Mouse (Mus musculus) brain, adult 2 months (tissue): Measurements from ENCODE around the gene S1pr5.
A peak's percentile ranks its signal among the peaks of the same experiment; 100 is the strongest.
"Not testable (repeated sequence)": the region's sequence is repeated elsewhere in the genome, so short reads cannot be mapped to it uniquely, and the experiment has no call there.

ENCODE experiments used
- DNase-seq: peaks from one replicate; pipeline ENCODE4 v3.0.0; 2011; ENCODE audit warnings: low read depth, low spot score

The S1pr5 gene

DNA sequence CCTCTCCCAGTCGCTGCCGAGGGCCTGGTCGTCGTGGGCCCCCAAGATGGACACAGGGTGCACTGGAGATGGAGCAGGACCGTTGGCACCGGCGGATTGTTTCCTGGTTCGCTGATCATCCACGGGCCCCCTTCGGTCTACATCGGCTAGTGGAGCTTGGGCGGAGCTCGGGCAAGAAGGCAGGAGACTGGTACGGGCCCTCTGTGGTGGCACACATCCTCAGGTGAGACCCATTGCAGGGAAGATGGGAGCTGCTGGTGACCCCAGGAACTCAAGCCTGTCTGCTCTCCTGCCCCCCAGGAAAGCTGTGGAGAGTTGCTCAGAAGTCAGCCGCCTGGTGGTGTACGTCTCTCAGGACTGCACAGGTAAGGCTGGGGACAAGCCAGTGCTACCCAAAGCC, 20.1 kb upstream of the S1pr5 start:
- DNase-seq, result no peak

GRCm38 (mm10) chr9:21266889-21267288, 18.6 kb upstream of the S1pr5 start:
- no peak for DNase-seq

GRCm38 (mm10) chr9:21265611-21266010, 17.4 kb upstream of the S1pr5 start:
- DNase-seq, result no peak

DNA sequence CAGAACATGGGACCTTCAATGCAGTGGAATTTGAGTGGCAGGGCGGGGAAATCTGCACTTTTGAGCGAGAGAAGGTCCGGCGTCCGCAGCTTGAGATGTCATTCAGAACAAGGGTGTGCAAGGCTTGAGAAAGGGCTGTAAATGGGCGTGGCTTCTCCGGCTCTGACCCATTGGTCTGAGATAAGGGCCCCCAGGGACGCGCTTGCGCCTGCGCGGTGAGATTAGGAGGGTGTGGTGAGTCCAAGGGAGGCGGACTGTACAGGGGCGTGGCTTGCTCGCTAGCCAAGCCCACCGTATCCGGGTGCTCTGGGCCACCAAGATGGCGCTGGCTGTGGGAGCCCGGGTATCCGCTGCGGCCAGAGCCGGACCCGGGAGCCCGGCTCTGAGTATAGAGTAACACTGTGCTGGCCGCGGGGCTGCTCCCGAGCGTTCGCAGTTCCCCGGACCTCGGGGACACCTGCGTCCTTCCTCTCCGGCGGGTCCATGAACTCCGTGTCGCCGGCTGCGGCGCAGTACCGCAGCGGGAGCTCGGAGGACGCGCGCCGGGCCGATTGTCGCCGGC, 16.8 kb upstream of the S1pr5 start, which contains the start of gene Atg4d:
TSS of gene Atg4d (plus strand) at position 294 of the 562 bp plus-strand sequence.
- DNase-seq, result peak; percentile 100

GRCm38 (mm10) chr9:21264272-21264999, 16.2 kb upstream of the S1pr5 start:
- DNase-seq, result no peak

- DNase-seq, result no peak
Measured at GRCm38 (mm10) chr9:21261831-21262230, 13.6 kb upstream of the S1pr5 start.

GRCm38 (mm10) chr9:21260491-21261040, 12.3 kb upstream of the S1pr5 start:
- DNase-seq, result no peak

DNA sequence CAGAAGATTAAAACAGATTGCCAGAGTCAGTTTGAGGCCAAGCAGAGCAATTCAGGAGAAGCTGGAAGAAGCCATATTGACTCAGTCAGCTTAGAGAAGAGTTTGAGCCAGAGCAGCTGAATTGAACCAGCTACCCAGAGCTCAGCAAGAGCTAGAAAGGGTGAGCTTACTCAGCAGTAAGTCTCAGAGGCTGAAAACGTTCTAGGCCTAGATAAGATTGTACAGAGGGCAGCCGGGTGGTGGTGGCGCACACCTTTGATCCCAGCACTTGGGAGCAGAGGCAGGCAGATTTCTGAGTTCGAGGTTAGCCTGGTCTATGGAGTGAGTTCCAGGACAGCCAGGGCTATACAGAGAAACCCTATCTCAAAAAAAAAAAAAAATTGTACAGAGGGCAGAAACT, 8.1 kb upstream of the S1pr5 start:
- DNase-seq, result not testable (repeated sequence)

DNA sequence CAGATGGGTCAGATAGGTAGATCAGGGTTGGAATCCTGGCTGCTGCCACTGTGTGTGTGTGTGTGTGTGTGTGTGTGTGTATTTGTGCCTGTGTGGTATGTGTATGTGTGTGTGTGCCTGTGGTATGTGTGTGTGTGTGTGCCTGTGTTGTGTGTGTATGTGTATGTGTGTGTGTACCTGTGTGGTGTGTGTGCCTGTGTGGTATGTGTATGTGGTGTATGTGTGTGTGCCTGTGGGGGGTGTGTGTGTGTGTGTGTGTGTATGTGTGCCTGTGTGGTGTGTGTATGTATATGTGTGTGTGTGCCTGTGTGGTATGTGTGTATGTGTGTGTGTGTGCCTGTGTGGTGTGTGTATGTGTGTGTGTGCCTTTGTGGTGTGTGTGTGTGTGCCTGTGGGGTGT, 6.4 kb upstream of the S1pr5 start:
- DNase-seq, result no peak

DNA sequence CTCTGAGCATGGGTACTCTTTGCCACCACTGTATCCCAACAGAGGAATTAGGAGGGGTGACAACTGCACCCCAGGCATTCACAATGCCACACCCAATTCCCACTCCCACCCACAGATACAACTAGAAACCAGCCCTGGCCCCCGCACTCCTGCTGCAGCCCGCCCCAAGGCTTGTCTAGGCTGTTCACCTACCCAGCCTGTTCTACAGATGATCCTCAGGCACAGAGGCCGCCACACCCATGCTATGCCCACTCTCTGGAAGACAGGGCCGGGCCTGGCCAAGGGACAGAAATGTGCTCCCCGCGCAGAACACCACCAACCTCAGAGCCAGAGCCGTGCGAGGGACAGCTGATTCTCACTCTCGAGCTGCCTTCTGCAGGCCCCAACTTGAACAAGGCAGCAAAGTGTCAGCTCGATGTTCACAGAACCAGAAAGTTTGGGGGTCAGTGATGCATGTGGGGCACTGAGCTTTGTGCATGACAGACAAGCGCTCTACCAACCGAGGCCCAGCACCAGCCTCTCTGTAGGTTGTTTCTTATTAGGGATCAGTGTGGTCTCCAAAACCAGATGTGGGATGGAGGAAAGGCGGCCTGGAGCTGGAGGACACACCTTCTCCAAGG, 3.0 kb upstream of the S1pr5 start:
- DNase-seq, result no peak

DNA sequence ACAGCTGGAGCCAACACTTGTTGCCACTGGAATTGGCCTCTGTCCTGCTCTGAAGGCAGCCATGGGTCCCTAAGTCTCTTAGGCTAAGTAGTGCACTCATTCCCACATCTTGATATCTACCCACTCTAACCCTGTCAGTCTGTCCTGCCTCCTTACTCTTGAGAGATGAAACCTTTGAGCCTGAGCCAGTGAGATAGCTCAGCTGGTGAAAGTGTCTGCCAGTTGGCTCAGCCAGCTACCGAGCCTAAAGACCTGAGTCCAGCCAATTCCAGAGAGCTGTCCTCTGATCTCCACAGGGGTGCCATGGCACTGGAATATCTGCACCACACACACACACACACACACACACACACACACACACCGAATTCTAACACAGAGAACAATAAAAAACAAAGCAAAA, 2.3 kb upstream of the S1pr5 start:
- DNase-seq, result no peak

GRCm38 (mm10) chr9:21249629-21250508, 1.6 kb upstream of the S1pr5 start:
- DNase-seq, result no peak

DNA sequence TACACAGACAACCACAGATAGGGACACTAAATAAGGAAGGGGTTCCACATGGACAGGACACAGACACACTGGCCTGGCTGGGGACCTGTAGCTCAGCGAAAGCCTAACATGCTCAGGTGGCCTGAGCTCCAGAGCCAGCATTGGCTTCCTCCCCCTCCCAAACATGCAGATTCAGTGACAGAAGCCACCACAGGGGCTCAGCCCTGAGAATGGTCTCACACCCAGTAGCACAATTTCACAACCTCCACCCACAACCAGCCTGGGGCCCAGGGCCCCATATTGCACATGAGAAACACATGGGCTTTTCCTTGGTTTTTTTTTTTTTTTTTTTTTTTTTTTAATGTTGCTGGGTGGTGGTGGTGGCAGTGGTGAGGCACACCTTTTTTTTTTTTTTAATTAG, 1.9 kb downstream of the S1pr5 start:
- no peak for DNase-seq

DNA sequence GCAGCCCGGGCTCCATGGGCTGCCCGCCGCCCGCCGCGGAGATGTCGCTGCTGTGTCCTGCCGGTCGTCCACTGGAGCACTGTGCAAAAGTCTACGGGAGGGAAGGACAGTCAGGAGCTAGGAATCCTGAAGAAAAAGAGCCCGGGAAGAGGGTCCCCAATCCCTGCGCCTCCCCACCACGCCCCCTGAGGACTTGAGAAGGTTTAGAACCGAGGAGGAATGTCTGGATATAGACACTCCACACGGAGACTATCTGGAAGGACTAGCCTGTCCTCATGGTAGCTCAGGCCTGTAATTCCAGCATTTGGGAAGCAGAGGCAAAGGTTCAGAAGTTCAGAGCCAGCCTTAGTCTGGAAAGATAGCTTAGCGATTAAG, 3.1 kb downstream of the S1pr5 start:
- DNase-seq, result no peak

GRCm38 (mm10) chr9:21244428-21245112, 3.7 kb downstream of the S1pr5 start:
- DNase-seq, result peak; percentile 87

DNA sequence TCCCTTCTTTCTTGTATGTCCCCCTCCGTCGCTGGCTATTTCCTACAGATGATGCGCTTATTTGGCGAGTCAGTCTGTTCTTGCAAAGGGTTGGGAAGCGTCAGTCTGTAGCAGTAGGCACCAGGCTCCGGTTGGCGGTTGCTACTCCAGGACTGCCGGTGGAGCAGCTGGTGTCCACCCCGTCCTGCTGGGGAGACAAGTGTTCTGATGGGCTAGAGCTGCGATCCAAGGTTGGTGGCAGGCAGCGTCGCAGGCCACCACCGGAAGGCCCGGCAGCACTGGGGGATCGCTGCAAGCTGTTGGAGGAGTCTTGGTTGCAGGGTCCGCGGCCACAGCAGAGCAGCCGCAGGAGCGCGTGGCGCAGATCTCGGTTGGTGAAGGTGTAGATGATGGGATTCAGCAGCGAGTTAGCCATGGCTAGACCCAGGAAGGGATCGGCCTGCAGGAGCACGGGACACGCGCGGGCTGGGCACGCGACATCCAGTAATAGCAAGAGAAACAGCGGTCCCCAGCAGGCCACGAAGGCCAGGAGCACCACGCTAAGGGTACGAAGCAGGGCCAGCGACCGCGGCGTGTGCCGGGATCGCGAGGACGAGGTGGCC, 4.3 kb downstream of the S1pr5 start:
- DNase-seq, result peak; percentile 95

GRCm38 (mm10) chr9:21241343-21241742, 6.9 kb downstream of the S1pr5 start:
- DNase-seq, result peak; percentile 97

DNA sequence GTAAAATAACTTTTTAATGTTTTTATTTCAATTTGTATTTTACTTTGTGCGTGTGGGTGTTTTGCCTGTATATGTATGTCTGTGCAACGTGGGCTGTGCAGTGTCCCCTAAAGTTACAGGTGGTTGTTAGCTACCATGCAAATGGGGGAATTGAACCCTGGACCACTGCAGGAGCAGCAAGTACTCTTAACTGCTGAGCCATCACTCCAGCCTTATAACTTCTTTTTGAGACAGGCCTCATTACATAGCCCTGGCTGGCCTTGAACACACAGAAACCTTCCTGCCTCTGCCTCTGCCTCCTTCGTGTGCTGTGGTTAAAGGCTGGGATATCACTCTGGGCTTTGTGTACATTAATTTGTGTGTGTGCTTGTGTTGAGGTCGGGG, 8.8 kb downstream of the S1pr5 start:
- DNase-seq, result no peak

- DNase-seq, result peak; percentile 84
Measured at GRCm38 (mm10) chr9:21238733-21239464, 9.3 kb downstream of the S1pr5 start, which contains the start of gene Keap1. Gene Keap1, minus strand, starts transcription at chr9:21239361.
